Mouse (Mus musculus) forebrain, embryonic 14.5 days (tissue): ENCODE results near the gene Tlr9. TPM values are rescaled to one million over a fixed set of nuclear protein-coding genes. Genes with fewer than 3 reads are reported as not detected.

Experiments used
- ATAC-seq: fragments of 200-750 bp; cut with Nextera tagmentation; 2 replicates; pipeline ENCODE4 v1.8.0; 2017; ENCODE audit warnings: mild to moderate bottlenecking, moderate library complexity
- DNase-seq: peaks from one replicate; pipeline ENCODE4 v3.0.0-alpha.2; 2015; ENCODE audit warnings: low spot score
- H3K27ac ChIP-seq: fragments of 300-500 bp; sonication (generic); 2 replicates; pipeline ENCODE4 v1.5.1; 2014; ENCODE audit warnings: low read depth, mild to moderate bottlenecking, control low read depth, low read length, moderate library complexity
- H3K27me3 ChIP-seq: fragments of 300-500 bp; sonication (generic); replicated peaks from 2 replicates; pipeline ENCODE4 v1.6.1; 2014; ENCODE audit warnings: low read length, control low read depth, mixed read lengths; ENCODE audit not compliant: control insufficient read depth, insufficient read depth
- H3K36me3 ChIP-seq: fragments of 300-500 bp; sonication (generic); 2 replicates; pipeline ENCODE4 v1.6.1; 2014; ENCODE audit warnings: low read length, control low read depth; ENCODE audit not compliant: control insufficient read depth, insufficient read depth
- H3K4me1 ChIP-seq: fragments of 300-500 bp; sonication (generic); 2 replicates; pipeline ENCODE4 v1.6.1; 2014; ENCODE audit warnings: antibody characterized with exemption, low read length, control low read depth; ENCODE audit not compliant: control insufficient read depth, insufficient read depth
- H3K4me2 ChIP-seq: fragments of 300-500 bp; sonication (generic); 2 replicates; pipeline ENCODE4 v1.6.1; 2014; ENCODE audit warnings: mild to moderate bottlenecking, control low read depth, low read length
- H3K4me3 ChIP-seq: fragments of 300-500 bp; sonication (generic); 2 replicates; pipeline ENCODE4 v1.5.1; 2014; ENCODE audit warnings: low read depth, low read length, control low read depth
- H3K9ac ChIP-seq: fragments of 300-500 bp; sonication (generic); 2 replicates; pipeline ENCODE4 v1.6.1; 2014; ENCODE audit warnings: mild to moderate bottlenecking, low read length, control low read depth, moderate library complexity
- H3K9me3 ChIP-seq: fragments of 300-500 bp; sonication (generic); replicated peaks from 2 replicates; pipeline ENCODE4 v1.6.1; 2016; ENCODE audit warnings: low read length, control low read depth, mixed read lengths; ENCODE audit not compliant: control insufficient read depth
- WGBS: fragments of 180-500 bp; shearing (Covaris S2); extraction: QIAGEN DNeasy Blood & Tissue Kit; methylation state at CpG from one replicate; pipeline ENCODE4 v1.1.7; 2014; 5-methylcytosine and 5-hydroxymethylcytosine counted together
- polyA plus RNA-seq: library from polyadenylated mRNA; unstranded; fragments of >200 nt; fragmentation: Nextera tagmentation; extraction: Ambion mirVana; gene quantifications from 2 replicates; pipeline ENCODE4 v1.2.1, GENCODE M21; 2014

Gene Tlr9
- polyA plus RNA-seq = not detected in 2 replicates

GRCm38 (mm10) chr9:106222261-106222851 is at the start of gene Tlr9:
Gene Tlr9, plus strand, starts transcription at chr9:106222598.
- Histone ChIP-seq H3K27me3 (peaks cover 5% of the 10 kb centered on the region; the same call in 1 of the 2 replicates), H3K4me3 (no peak within 1 kb of the TSS), H3K36me3 (no peaks in the 10 kb centered on the region), H3K4me2 (no peak within 1 kb of the TSS), H3K4me1 (no peaks in the 10 kb centered on the region), H3K9me3 (no peaks in the 10 kb centered on the region), H3K27ac (no peak within 1 kb of the TSS), H3K9ac (no peak within 1 kb of the TSS)
- 83% methylated on average over 4 of the region's 4 CpGs for WGBS
- DNase-seq (no peak), ATAC-seq (no peak)

- Histone ChIP-seq H3K27ac (no peak overlapping the region), H3K36me3 (peaks cover 20% of the 10 kb centered on the region), H3K4me1 (peaks cover 27% of the 10 kb centered on the region), H3K9ac (0 out of 2 replicates have a peak overlapping the region, but pooled peaks have one; percentile 35), H3K4me2 (peak overlapping the region; percentile 87), H3K4me3 (peak overlapping the region; percentile 94), H3K27me3 (no peaks in the 10 kb centered on the region), H3K9me3 (no peaks in the 10 kb centered on the region)
- DNase-seq (no peak), ATAC-seq (no peak)
- 54% methylated on average over 2 of the region's 2 CpGs for WGBS
These were observed 49.0 kb upstream of the Tlr9 start for GRCm38 (mm10) chr9:106173363-106173762.

- 91% methylated on average over 3 of the region's 3 CpGs for WGBS
- no peak overlapping the region for H3K4me3 ChIP-seq
- H3K36me3 ChIP-seq = peaks cover 42% of the 10 kb centered on the region
- ATAC-seq = no peak
- H3K4me2 ChIP-seq = no peak overlapping the region
- H3K4me1 ChIP-seq = peaks cover 21% of the 10 kb centered on the region
- H3K27me3 ChIP-seq = no peaks in the 10 kb centered on the region
- H3K9me3 ChIP-seq = no peaks in the 10 kb centered on the region
- no peak overlapping the region for H3K9ac ChIP-seq
- DNase-seq = no peak
- no peak overlapping the region for H3K27ac ChIP-seq
These were observed 46.7 kb upstream of the Tlr9 start for GRCm38 (mm10) chr9:106175552-106176200.

GRCm38 (mm10) chr9:106176769-106177168 is 45.6 kb upstream of the Tlr9 start:
- Histone ChIP-seq H3K4me1 (peaks cover 21% of the 10 kb centered on the region), H3K9ac (no peak overlapping the region), H3K4me3 (no peak overlapping the region), H3K9me3 (no peaks in the 10 kb centered on the region), H3K27me3 (no peaks in the 10 kb centered on the region), H3K4me2 (no peak overlapping the region), H3K27ac (no peak overlapping the region), H3K36me3 (peaks cover 53% of the 10 kb centered on the region)
- WGBS = 87% methylated on average over 5 of the region's 5 CpGs
- ATAC-seq (no peak), DNase-seq (no peak)

- DNase-seq (no peak), ATAC-seq (no peak)
- no peak overlapping the region for H3K4me3 ChIP-seq
- no peaks in the 10 kb centered on the region for H3K9me3 ChIP-seq
- no peak overlapping the region for H3K27ac ChIP-seq
- H3K4me2 ChIP-seq = no peak overlapping the region
- no peaks in the 10 kb centered on the region for H3K27me3 ChIP-seq
- H3K4me1 ChIP-seq = peaks cover 18% of the 10 kb centered on the region
- no peak overlapping the region for H3K9ac ChIP-seq
- 90% methylated on average over 6 of the region's 6 CpGs for WGBS
- peaks cover 63% of the 10 kb centered on the region for H3K36me3 ChIP-seq
These were observed 44.6 kb upstream of the Tlr9 start for GRCm38 (mm10) chr9:106177799-106178198.

- Histone ChIP-seq H3K4me1 (peaks cover 4% of the 10 kb centered on the region; the same call in 1 of the 2 replicates), H3K9me3 (no peaks in the 10 kb centered on the region), H3K27ac (no peak overlapping the region), H3K4me2 (no peak overlapping the region), H3K36me3 (peaks cover 80% of the 10 kb centered on the region), H3K9ac (no peak overlapping the region), H3K27me3 (no peaks in the 10 kb centered on the region), H3K4me3 (no peak overlapping the region)
- WGBS = 92% methylated on average over 2 of the region's 2 CpGs
- ATAC-seq (no peak), DNase-seq (no peak)
These were observed 42.9 kb upstream of the Tlr9 start for GRCm38 (mm10) chr9:106179454-106179853.

- no peak overlapping the region for H3K27ac ChIP-seq
- H3K4me2 ChIP-seq = no peak overlapping the region
- H3K27me3 ChIP-seq = no peaks in the 10 kb centered on the region
- H3K9me3 ChIP-seq = no peaks in the 10 kb centered on the region
- H3K4me1 ChIP-seq = no peaks in the 10 kb centered on the region
- ATAC-seq (no peak), DNase-seq (no peak)
- 97% methylated on average over 3 of the region's 3 CpGs for WGBS
- H3K9ac ChIP-seq = no peak overlapping the region
- peaks cover 85% of the 10 kb centered on the region for H3K36me3 ChIP-seq
- no peak overlapping the region for H3K4me3 ChIP-seq
These were observed 42.4 kb upstream of the Tlr9 start for GRCm38 (mm10) chr9:106179964-106180363.

GRCm38 (mm10) chr9:106182146-106182545 is 40.3 kb upstream of the Tlr9 start:
- DNase-seq (no peak), ATAC-seq (no peak)
- Histone ChIP-seq H3K27me3 (no peaks in the 10 kb centered on the region), H3K4me3 (no peak overlapping the region), H3K36me3 (peaks cover 97% of the 10 kb centered on the region), H3K9me3 (no peaks in the 10 kb centered on the region), H3K9ac (no peak overlapping the region), H3K27ac (no peak overlapping the region), H3K4me1 (no peaks in the 10 kb centered on the region), H3K4me2 (no peak overlapping the region)
- WGBS = 98% methylated on average over 4 of the region's 4 CpGs

GRCm38 (mm10) chr9:106183996-106184395 is 38.4 kb upstream of the Tlr9 start:
- Histone ChIP-seq H3K27me3 (no peaks in the 10 kb centered on the region), H3K4me1 (no peaks in the 10 kb centered on the region), H3K9me3 (no peaks in the 10 kb centered on the region), H3K9ac (no peak overlapping the region), H3K4me3 (no peak overlapping the region), H3K4me2 (no peak overlapping the region), H3K36me3 (peaks cover 100% of the 10 kb centered on the region), H3K27ac (no peak overlapping the region)
- WGBS = 96% methylated on average over 5 of the region's 5 CpGs
- no peak for ATAC-seq
- DNase-seq = no peak
